Mouse (Mus musculus): Measurements from ENCODE around the gene Prickle4.

- no peak for TF ChIP-seq CTCF (IDR thresholded peaks at IDR 0.05; ENCODE audit: low read depth)
- TF ChIP-seq EP300 (optimal IDR thresholded peaks at IDR 0.05), result no peak
These were observed 26.6 kb upstream of the Prickle4 start for GRCm38 (mm10) chr17:47721183-47721582.

Data from stomach, postnatal 0 days (tissue).